Mouse (Mus musculus) neural tube, embryonic 12.5 days (tissue): ENCODE results near the gene Sspn. TPM values are rescaled to one million over a fixed set of nuclear protein-coding genes. Genes with fewer than 3 reads are reported as not detected.

Source experiments
- ATAC-seq: fragments of 200-750 bp; cut with Nextera tagmentation; 2 replicates; pipeline ENCODE4 v1.8.0; 2017; ENCODE audit warnings: low read depth, mild to moderate bottlenecking, moderate TSS enrichment, moderate library complexity; ENCODE audit not compliant: low FRiP score
- H3K27ac ChIP-seq: fragments of 300-500 bp; sonication (generic); 2 replicates; pipeline ENCODE4 v1.5.1; 2016
- H3K27me3 ChIP-seq: fragments of 300-500 bp; sonication (generic); replicated peaks from 2 replicates; pipeline ENCODE4 v1.6.1; 2016; ENCODE audit warnings: mild to moderate bottlenecking
- H3K36me3 ChIP-seq: fragments of 300-500 bp; sonication (generic); 2 replicates; pipeline ENCODE4 v1.6.1; 2016; ENCODE audit warnings: mild to moderate bottlenecking
- H3K4me1 ChIP-seq: fragments of 300-500 bp; sonication (generic); 2 replicates; pipeline ENCODE4 v1.6.1; 2016
- H3K4me2 ChIP-seq: fragments of 300-500 bp; sonication (generic); replicated peaks from 2 replicates; pipeline ENCODE4 v1.6.1; 2016; ENCODE audit warnings: mild to moderate bottlenecking
- H3K4me3 ChIP-seq: fragments of 300-500 bp; sonication (generic); 2 replicates; pipeline ENCODE4 v1.5.1; 2016
- H3K9ac ChIP-seq: fragments of 300-500 bp; sonication (generic); 2 replicates; pipeline ENCODE4 v1.6.1; 2016; ENCODE audit warnings: mild to moderate bottlenecking
- H3K9me3 ChIP-seq: fragments of 300-500 bp; sonication (generic); 2 replicates; pipeline ENCODE4 v1.6.1; 2016; ENCODE audit warnings: mild to moderate bottlenecking
- WGBS: fragments of 180-500 bp; shearing (Covaris S2); methylation state at CpG from one replicate; pipeline ENCODE4 v1.1.7; 2016; 5-methylcytosine and 5-hydroxymethylcytosine counted together
- polyA plus RNA-seq: library from polyadenylated mRNA; unstranded; fragments of >200 nt; fragmentation: Nextera tagmentation; extraction: Ambion mirVana; gene quantifications from 2 replicates; pipeline ENCODE4 v1.2.1, GENCODE M21; 2016

Sspn gene
- polyA plus RNA-seq, 1 experiment from 2014 or later, result 3.7 TPM

DNA sequence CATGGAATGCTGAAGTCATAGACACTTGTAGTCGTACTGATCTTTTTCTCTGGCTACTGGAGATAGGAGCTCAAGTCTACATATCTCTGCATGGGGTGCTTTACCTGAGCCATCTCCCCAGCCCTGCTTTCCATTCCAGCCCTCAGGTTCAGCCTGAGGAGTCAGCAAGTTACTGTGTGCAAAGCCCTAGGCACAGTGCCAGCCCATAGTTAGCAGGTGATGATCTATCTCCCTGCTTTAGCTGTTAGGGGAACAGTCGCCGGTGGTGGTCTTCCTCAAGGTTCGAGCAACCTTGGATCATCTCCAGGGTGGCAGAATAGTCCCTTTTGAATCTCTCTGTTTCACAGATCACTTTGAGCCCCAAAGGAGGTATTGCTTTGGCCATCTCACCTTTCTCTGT lies 5.1 kb downstream of the Sspn start:
- Histone ChIP-seq H3K4me2 (no peak overlapping the region), H3K9ac (no peak overlapping the region), H3K4me3 (no peak overlapping the region), H3K4me1 (peaks cover 10% of the 10 kb centered on the region), H3K27ac (no peak overlapping the region), H3K27me3 (no peaks in the 10 kb centered on the region), H3K36me3 (no peaks in the 10 kb centered on the region), H3K9me3 (no peaks in the 10 kb centered on the region)
- no peak for ATAC-seq
- 92% methylated on average over 4 of the region's 4 CpGs for WGBS

DNA sequence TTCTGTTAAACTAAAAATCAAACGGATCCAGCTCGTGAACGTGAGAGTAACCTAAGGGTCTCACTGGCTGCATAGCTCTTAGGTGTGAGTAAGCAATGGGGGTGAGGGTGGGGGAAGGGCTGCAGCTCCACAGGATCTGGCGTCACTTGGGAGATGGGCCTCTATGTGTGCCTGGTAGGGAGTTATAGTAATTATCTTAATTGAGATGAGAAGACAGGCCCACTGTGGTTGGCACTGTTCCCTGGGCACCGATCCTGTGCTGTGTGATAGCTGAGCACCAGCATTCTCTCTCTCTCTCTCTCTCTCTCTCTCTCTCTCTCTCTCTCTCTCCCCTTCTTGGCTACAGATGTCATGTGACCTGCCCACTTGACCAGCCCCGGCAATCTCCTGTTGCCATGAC lies 9.4 kb downstream of the Sspn start:
- WGBS, result 82% methylated on average over 6 of the region's 6 CpGs
- Histone ChIP-seq H3K9ac (no peak overlapping the region), H3K4me2 (no peak overlapping the region), H3K27ac (no peak overlapping the region), H3K36me3 (no peaks in the 10 kb centered on the region), H3K4me1 (no peaks in the 10 kb centered on the region), H3K9me3 (no peaks in the 10 kb centered on the region), H3K27me3 (no peaks in the 10 kb centered on the region), H3K4me3 (no peak overlapping the region)
- no peak for ATAC-seq

DNA sequence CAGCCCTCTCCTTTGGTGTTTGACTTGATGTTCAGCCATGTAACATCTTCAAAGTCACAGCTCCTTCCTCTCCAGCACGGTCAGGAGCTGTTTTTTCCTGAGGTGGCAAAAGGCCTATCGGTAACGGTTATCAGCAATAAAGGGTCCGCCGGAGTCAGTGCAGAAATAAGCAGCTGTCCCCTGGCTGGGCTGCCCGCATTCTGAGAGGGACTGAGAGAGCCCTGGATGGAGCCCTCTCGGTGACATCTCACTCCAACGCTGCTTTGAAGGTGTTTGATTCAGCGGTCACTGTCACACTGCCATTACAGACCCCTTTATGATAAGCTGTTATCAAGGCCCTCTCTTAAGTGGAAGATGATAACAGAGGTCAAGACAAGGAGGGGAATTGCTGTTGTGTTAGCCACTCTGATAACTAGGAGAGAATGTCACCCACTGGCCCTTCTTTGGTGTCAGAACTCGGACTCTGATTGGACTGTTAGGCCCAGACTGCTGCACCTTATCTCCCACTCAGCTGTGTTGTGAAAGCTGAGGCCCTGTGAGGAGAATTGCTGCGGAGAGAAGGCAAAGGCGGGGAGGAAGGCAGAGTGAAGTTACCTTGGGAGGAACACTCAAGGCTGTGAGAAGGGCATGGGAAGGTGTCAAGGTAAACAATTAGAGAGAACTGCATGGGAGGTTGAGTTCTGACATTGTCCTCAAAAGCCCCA lies 11.0 kb downstream of the Sspn start:
- Histone ChIP-seq H3K9me3 (no peaks in the 10 kb centered on the region), H3K4me3 (no peak overlapping the region), H3K27ac (no peak overlapping the region), H3K9ac (no peak overlapping the region), H3K27me3 (no peaks in the 10 kb centered on the region), H3K4me2 (no peak overlapping the region), H3K36me3 (no peaks in the 10 kb centered on the region), H3K4me1 (no peaks in the 10 kb centered on the region)
- WGBS, result 77% methylated on average over 12 of the region's 12 CpGs
- no peak for ATAC-seq

DNA sequence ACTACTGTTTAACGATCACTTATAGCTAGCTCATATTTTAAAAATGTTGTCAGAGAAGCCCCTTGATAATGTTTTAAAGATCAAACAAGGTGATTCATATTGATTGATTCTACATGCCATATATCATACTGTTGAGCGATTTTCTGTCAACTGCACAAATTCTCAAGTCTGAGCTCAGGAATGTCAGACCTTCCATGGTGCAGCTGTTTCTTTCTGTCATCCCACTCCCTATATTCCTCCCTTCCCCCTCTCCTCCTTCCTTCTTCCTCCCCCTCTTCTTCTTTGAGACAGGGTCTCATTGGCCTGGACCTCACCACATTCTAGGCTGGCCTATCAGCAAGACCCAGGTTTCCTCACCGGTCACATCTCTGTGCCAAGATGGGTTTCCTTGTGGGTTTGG lies 12.0 kb downstream of the Sspn start:
- no peaks in the 10 kb centered on the region for H3K27me3 ChIP-seq
- H3K36me3 ChIP-seq, result no peaks in the 10 kb centered on the region
- no peak overlapping the region for H3K4me3 ChIP-seq
- H3K9ac ChIP-seq, result no peak overlapping the region
- no peaks in the 10 kb centered on the region for H3K9me3 ChIP-seq
- H3K4me2 ChIP-seq, result no peak overlapping the region
- 0 out of 2 replicates have a peak, but pooled peaks cover under 1% of the 10 kb centered on the region for H3K4me1 ChIP-seq
- no peak for ATAC-seq
- 89% methylated on average over 3 of the region's 3 CpGs for WGBS
- no peak overlapping the region for H3K27ac ChIP-seq

DNA sequence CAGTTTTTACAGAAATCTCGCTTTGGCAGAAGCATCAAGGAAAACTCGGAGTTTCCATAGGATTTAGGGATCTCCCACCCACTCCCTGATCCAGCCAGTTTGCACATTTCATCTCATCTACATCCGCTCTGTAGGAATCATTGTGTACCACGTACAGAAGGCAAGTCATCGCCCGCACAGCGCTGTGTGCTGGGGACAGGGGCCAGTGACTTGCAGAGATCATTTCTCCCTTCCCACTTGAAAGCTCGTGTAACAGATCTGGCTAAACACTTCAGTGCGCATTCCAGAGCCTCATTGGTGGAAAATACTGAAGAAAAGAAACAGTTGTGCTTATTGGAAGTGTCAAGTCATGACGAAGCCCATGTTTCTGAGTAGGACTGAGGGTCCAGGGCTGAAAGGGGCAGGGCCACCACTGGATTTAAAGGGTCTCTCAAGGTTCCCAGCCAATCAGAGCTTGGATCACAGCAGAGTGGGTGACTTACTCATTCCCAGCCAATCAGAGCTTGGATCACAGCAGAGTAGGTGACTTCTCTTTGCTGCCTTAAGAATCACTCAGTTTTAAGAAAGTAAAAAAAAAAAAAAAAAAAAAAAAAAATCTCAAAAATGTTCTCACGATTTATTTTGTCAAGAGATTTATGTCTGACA lies 14.4 kb downstream of the Sspn start:
- no peak for ATAC-seq
- peaks cover 9% of the 10 kb centered on the region; the same call in 1 of the 2 replicates for H3K4me1 ChIP-seq
- H3K9ac ChIP-seq, result no peak overlapping the region
- H3K4me2 ChIP-seq, result no peak overlapping the region
- WGBS, result 87% methylated on average over 11 of the region's 11 CpGs
- H3K27me3 ChIP-seq, result no peaks in the 10 kb centered on the region
- no peak overlapping the region for H3K4me3 ChIP-seq
- H3K27ac ChIP-seq, result no peak overlapping the region
- H3K36me3 ChIP-seq, result no peaks in the 10 kb centered on the region
- H3K9me3 ChIP-seq, result no peaks in the 10 kb centered on the region

DNA sequence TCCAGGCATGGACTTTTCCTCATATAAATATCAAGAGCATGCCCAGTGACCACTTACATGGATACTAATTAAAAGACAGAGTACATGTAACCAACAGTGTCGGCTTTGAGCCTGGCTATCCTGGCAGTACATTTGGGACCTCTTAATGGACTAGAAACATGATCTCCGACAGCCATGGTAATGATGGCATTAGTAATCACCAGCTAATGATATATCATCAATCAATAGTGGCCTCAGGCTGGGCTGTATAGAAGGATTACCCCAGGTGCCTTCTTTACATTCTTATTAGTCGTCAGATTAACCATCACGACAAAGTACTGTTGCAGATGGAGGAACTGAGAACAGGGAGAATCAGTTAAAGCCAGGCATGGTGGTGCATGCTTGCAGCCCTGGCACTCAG lies 17.6 kb downstream of the Sspn start:
- ATAC-seq, result no peak
- Histone ChIP-seq H3K36me3 (no peaks in the 10 kb centered on the region), H3K9me3 (no peaks in the 10 kb centered on the region), H3K4me1 (peaks cover 9% of the 10 kb centered on the region; the same call in 1 of the 2 replicates), H3K27ac (no peak overlapping the region), H3K4me2 (no peak overlapping the region), H3K4me3 (no peak overlapping the region), H3K9ac (no peak overlapping the region), H3K27me3 (no peaks in the 10 kb centered on the region)
- WGBS, result 30% methylated on average over 4 of the region's 4 CpGs

DNA sequence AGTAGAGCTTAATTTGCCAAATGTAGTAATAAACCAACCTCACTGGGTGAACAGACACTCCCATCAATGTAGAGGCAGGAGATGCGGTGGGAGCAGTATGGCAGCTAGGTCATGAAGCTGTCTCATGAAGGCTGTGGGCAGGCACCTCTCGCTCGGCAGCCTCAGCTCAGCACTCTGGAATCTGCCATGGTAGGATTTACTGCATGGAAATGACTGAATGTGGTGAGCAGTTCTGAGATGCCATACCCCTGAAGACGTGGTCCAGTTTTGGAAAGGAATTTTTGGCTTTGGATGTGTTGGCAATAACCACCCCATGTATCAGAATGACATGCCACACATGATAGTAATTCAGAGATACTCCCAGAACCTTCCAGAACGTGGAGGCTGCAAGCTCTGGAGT lies 19.2 kb downstream of the Sspn start:
- 80% methylated on average over 5 of the region's 5 CpGs for WGBS
- peaks cover 9% of the 10 kb centered on the region; the same call in 1 of the 2 replicates for H3K4me1 ChIP-seq
- H3K27me3 ChIP-seq, result no peaks in the 10 kb centered on the region
- H3K9ac ChIP-seq, result no peak overlapping the region
- H3K9me3 ChIP-seq, result no peaks in the 10 kb centered on the region
- H3K36me3 ChIP-seq, result no peaks in the 10 kb centered on the region
- ATAC-seq, result no peak
- no peak overlapping the region for H3K4me3 ChIP-seq
- no peak overlapping the region for H3K27ac ChIP-seq
- no peak overlapping the region for H3K4me2 ChIP-seq

DNA sequence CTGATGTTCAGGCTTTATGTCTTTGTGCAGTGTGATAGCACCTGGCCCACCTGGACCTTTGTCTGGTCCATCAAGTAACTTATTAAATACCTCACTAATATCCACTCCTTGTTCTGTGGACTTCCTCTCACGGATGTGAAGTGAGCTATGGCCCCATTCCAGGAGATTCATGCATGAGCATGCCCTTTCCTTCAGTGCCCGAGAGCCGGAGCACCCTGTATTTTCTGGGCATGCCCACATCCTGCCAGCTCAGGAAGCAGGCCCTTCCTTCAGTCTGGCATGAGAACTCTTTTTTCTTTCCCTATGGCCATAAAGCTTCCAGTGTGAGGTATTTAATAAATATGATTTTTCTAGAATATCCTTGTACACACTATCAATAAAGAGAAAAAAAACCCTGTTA lies 21.2 kb downstream of the Sspn start:
- H3K9me3 ChIP-seq, result no peaks in the 10 kb centered on the region
- H3K27me3 ChIP-seq, result no peaks in the 10 kb centered on the region
- 79% methylated on average over 3 of the region's 3 CpGs for WGBS
- no peak for ATAC-seq
- no peak overlapping the region for H3K27ac ChIP-seq
- no peak overlapping the region for H3K9ac ChIP-seq
- H3K4me3 ChIP-seq, result no peak overlapping the region
- no peaks in the 10 kb centered on the region for H3K36me3 ChIP-seq
- peaks cover 12% of the 10 kb centered on the region; the same call in 1 of the 2 replicates for H3K4me1 ChIP-seq
- no peak overlapping the region for H3K4me2 ChIP-seq

DNA sequence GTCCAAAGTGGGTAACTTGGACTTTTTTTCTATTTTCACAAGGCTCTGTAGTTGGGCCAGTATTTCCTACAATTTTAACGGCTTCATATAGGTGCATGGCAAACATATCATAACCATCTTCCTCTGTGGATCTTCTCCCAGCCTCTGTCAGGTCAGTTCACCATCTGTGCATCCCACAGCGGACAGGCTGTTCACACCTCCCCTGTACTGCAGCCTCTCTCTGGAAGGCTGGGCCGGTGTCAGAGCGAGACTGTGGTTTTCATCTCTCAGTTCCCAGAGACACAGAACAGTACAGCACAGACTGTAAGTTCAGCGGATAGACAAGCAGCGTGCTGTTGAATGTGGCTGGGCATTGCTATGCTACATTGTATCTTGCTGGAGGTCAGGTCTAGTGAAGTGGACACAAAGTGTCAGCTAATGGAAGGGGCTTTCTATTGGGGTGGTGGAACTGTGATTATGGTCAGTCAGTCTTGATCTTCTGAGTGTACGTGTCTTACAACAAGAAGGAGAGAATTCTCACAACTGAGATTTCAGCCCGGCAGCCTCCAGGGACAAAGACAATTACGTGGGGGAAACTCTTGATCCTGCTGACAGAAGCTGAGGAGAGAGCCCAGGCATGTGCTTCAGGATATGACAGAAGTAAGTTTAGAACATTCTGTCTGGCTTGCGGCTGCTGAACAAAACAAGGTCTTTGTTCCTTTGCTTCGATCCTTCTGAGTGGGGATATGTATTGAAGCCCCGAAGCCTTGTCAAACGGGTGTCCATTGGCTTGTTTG lies 21.9 kb downstream of the Sspn start:
- no peak overlapping the region for H3K4me2 ChIP-seq
- H3K9me3 ChIP-seq, result no peaks in the 10 kb centered on the region
- ATAC-seq, result no peak
- H3K36me3 ChIP-seq, result no peaks in the 10 kb centered on the region
- no peak overlapping the region for H3K4me3 ChIP-seq
- WGBS, result 77% methylated on average over 13 of the region's 13 CpGs
- no peaks in the 10 kb centered on the region for H3K27me3 ChIP-seq
- no peak overlapping the region for H3K9ac ChIP-seq
- peaks cover 17% of the 10 kb centered on the region; the same call in 1 of the 2 replicates for H3K4me1 ChIP-seq
- H3K27ac ChIP-seq, result no peak overlapping the region

DNA sequence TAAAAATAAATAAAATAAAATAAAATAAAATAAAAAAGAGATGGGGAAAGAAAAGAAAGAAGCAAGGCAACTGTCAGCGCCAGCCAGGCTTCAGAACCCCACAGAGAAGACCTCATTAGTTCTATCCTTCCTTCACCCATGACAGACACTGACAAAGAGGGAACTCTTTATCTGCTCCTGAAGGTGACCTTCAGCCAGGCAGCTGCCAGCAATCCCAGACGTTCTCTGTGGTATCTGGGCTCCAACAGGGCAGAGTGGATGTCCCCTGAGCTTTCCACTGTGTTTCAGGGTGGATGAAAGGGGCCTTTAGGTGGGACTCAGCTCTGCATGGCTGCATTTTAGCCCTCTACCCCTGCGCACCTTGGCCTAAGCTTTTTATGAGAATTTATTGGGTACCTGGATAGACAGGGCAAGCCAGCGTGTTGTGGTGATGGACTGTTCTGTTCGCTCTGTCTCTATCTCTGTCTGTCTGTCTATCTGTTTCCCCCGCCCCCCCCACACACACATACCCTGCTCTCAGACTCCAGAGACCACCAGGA lies 26.1 kb downstream of the Sspn start:
- no peak for ATAC-seq
- WGBS, result 75% methylated on average over 6 of the region's 6 CpGs
- Histone ChIP-seq H3K27ac (no peak overlapping the region), H3K9ac (no peak overlapping the region), H3K27me3 (no peaks in the 10 kb centered on the region), H3K4me1 (0 out of 2 replicates have a peak, but pooled peaks cover 8% of the 10 kb centered on the region), H3K36me3 (no peaks in the 10 kb centered on the region), H3K4me3 (no peak overlapping the region), H3K4me2 (no peak overlapping the region), H3K9me3 (no peaks in the 10 kb centered on the region)

DNA sequence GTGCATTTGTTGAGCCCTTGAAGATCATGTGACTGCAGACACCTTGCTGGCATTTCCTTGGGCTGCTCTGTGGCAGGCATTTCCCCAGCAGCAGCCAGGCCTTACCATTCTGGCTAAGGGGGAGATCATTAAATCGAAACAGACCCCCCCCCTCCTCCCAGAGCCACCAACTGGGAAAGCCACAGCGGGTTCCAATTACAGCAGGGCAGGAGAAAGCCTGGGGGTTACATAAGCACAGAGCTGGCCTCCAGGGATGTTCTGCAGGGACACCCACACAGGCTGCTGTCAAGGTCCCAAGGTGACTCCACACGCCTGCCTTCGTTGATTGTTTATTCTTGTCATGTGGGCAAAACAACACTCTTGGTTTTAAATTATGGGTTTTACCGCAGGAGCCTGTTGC lies 26.6 kb downstream of the Sspn start:
- H3K27ac ChIP-seq, result no peak overlapping the region
- H3K4me3 ChIP-seq, result no peak overlapping the region
- no peaks in the 10 kb centered on the region for H3K9me3 ChIP-seq
- ATAC-seq, result no peak
- H3K36me3 ChIP-seq, result no peaks in the 10 kb centered on the region
- H3K9ac ChIP-seq, result no peak overlapping the region
- no peak overlapping the region for H3K4me2 ChIP-seq
- H3K27me3 ChIP-seq, result no peaks in the 10 kb centered on the region
- 0 out of 2 replicates have a peak, but pooled peaks cover 8% of the 10 kb centered on the region for H3K4me1 ChIP-seq
- 49% methylated on average over 5 of the region's 5 CpGs for WGBS

DNA sequence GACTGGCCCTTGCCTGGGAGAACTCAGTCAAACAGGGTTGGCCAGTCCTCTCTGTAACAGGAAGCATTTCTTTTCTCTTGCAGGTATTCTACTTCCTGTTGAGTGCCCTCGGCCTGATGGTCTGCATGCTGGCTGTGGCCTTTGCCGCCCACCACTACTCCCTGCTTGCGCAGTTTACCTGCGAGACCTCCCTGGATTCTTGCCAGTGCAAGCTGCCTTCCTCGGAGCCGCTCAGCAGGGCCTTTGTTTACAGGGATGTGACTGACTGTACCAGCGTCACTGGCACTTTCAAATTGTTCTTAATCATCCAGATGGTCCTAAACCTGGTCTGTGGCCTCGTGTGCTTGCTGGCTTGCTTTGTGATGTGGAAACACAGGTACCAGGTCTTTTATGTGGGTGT lies 29.6 kb downstream of the Sspn start:
- Histone ChIP-seq H3K4me1 (0 out of 2 replicates have a peak, but pooled peaks cover 8% of the 10 kb centered on the region), H3K36me3 (no peaks in the 10 kb centered on the region), H3K9me3 (no peaks in the 10 kb centered on the region), H3K27ac (no peak overlapping the region), H3K4me2 (no peak overlapping the region), H3K9ac (no peak overlapping the region), H3K4me3 (no peak overlapping the region), H3K27me3 (no peaks in the 10 kb centered on the region)
- ATAC-seq, result no peak
- WGBS, result 62% methylated on average over 8 of the region's 8 CpGs
